Mouse (Mus musculus) heart, embryonic 16.5 days (tissue): ENCODE data around the gene Prrt2. TPM values are rescaled to one million over a fixed set of nuclear protein-coding genes. Genes with fewer than 3 reads are reported as not detected.

Experiments
- ATAC-seq: fragments of 200-750 bp; cut with Nextera tagmentation; replicated peaks from 2 replicates; pipeline ENCODE4 v1.8.0; 2017; ENCODE audit warnings: moderate number of reproducible peaks; ENCODE audit not compliant: insufficient read depth, low FRiP score; ENCODE audit errors: extremely low read depth
- H3K27ac ChIP-seq: fragments of 300-500 bp; sonication (generic); 2 replicates; pipeline ENCODE4 v1.5.1; 2014; ENCODE audit warnings: mild to moderate bottlenecking, low read length, control low read depth, moderate library complexity
- H3K27me3 ChIP-seq: fragments of 300-500 bp; sonication (generic); 2 replicates; pipeline ENCODE4 v1.6.1; 2014; ENCODE audit warnings: low read length, mixed read lengths; ENCODE audit not compliant: control insufficient read depth, insufficient read depth
- H3K36me3 ChIP-seq: fragments of 300-500 bp; sonication (generic); 2 replicates; pipeline ENCODE4 v1.6.1; 2014; ENCODE audit not compliant: control insufficient read depth, insufficient read depth
- H3K4me1 ChIP-seq: fragments of 300-500 bp; sonication (generic); 2 replicates; pipeline ENCODE4 v1.6.1; 2014; ENCODE audit warnings: low read length, mixed read lengths; ENCODE audit not compliant: control insufficient read depth, insufficient read depth
- H3K4me2 ChIP-seq: fragments of 300-500 bp; sonication (generic); 2 replicates; pipeline ENCODE4 v1.6.1; 2014; ENCODE audit warnings: low read depth, mild to moderate bottlenecking, control low read depth, low read length
- H3K4me3 ChIP-seq: fragments of 300-500 bp; sonication (generic); 2 replicates; pipeline ENCODE4 v1.5.1; 2014; ENCODE audit warnings: mild to moderate bottlenecking, control low read depth, low read length
- H3K9ac ChIP-seq: fragments of 300-500 bp; sonication (generic); 2 replicates; pipeline ENCODE4 v1.6.1; 2014; ENCODE audit warnings: low read length, control low read depth
- H3K9me3 ChIP-seq: fragments of 300-500 bp; sonication (generic); replicated peaks from 2 replicates; pipeline ENCODE4 v1.6.1; 2016; ENCODE audit warnings: low read length; ENCODE audit not compliant: control insufficient read depth
- WGBS: fragments of 180-500 bp; shearing (Covaris S2); extraction: QIAGEN DNeasy Blood & Tissue Kit; methylation state at CpG from one replicate; pipeline ENCODE4 v1.1.7; 2014; 5-methylcytosine and 5-hydroxymethylcytosine counted together
- microRNA-seq: library from miRNA; unstranded; fragments of <30 nt; microRNA quantifications from one replicate; pipeline ENCODE4, GENCODE M21; 2017
- polyA plus RNA-seq: library from polyadenylated mRNA; unstranded; fragments of >200 nt; fragmentation: Nextera tagmentation; extraction: Ambion mirVana; gene quantifications from 2 replicates; pipeline ENCODE4 v1.2.1, GENCODE M21; 2015

Gene Prrt2
- polyA plus RNA-seq, 1 experiment from 2014 or later, result 1.6 TPM

GRCm38 (mm10) chr7:126975950-126976866 lies 44.8 kb downstream of the Prrt2 start, which contains the start of gene Cdiptos:
TSS of gene Cdiptos (minus strand) at chr7:126976098.
- Histone ChIP-seq H3K4me2 (peak within 1 kb of the TSS; percentile 89), H3K9me3 (no peaks in the 10 kb centered on the region), H3K27me3 (no peaks in the 10 kb centered on the region), H3K27ac (peak within 1 kb of the TSS; percentile 97), H3K4me3 (peak within 1 kb of the TSS; percentile 100), H3K9ac (peak within 1 kb of the TSS; percentile 100), H3K36me3 (peaks cover 27% of the 10 kb centered on the region), H3K4me1 (peaks cover 11% of the 10 kb centered on the region)
- peak; percentile 94 for ATAC-seq
- under 1% methylated on average over 55 of the region's 55 CpGs for WGBS

DNA sequence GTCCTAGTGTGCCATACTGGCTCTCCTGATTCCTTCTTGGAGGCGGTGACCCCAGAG lies 45.3 kb downstream of the Prrt2 start, which contains the start of gene Cdipt:
Gene Cdipt, plus strand, starts transcription at position 22 of the 57 bp plus-strand sequence.
- no peaks in the 10 kb centered on the region for H3K27me3 ChIP-seq
- peak within 1 kb of the TSS; percentile 97 for H3K27ac ChIP-seq
- H3K9ac ChIP-seq, result peak within 1 kb of the TSS; percentile 100
- peak within 1 kb of the TSS; percentile 89 for H3K4me2 ChIP-seq
- 0% methylated on average over 1 of the region's 1 CpGs for WGBS
- peaks cover 11% of the 10 kb centered on the region for H3K4me1 ChIP-seq
- H3K9me3 ChIP-seq, result no peaks in the 10 kb centered on the region
- peak within 1 kb of the TSS; percentile 100 for H3K4me3 ChIP-seq
- H3K36me3 ChIP-seq, result peaks cover 24% of the 10 kb centered on the region
- ATAC-seq, result no peak

- WGBS, result 4% methylated on average over 8 of the region's 8 CpGs
- H3K4me1 ChIP-seq, result peaks cover 11% of the 10 kb centered on the region
- peaks cover 24% of the 10 kb centered on the region for H3K36me3 ChIP-seq
- H3K9ac ChIP-seq, result peak overlapping the region; percentile 63
- no peak for ATAC-seq
- H3K9me3 ChIP-seq, result no peaks in the 10 kb centered on the region
- peak overlapping the region; percentile 100 for H3K4me3 ChIP-seq
- peak overlapping the region; percentile 89 for H3K4me2 ChIP-seq
- H3K27ac ChIP-seq, result peak overlapping the region; percentile 97
- H3K27me3 ChIP-seq, result no peaks in the 10 kb centered on the region
Measured at GRCm38 (mm10) chr7:126975493-126975892, 45.5 kb downstream of the Prrt2 start.

Small RNAs within 50 kb of the gene (microRNA-seq; reads per million reads assigned to microRNA genes)
- gene Gm44343, result not detected

Other genes with a start within 250 kb of the Prrt2 start
- 80.8 and 84.6 TPM in 2 replicates for gene Ypel3, start 244.3 kb downstream of the Prrt2 start, polyA plus RNA-seq
- 0.09 and 0.58 TPM in 2 replicates for gene Tbx6, start 239.7 kb downstream of the Prrt2 start, polyA plus RNA-seq
- 133 and 159 TPM in 2 replicates for gene Ppp4c, start 228.7 kb downstream of the Prrt2 start, polyA plus RNA-seq
- 0.86 and 1.4 TPM in 2 replicates for gene Fam57b, start 223.5 kb downstream of the Prrt2 start, polyA plus RNA-seq
- gene 4930451I11Rik, start 189.6 kb downstream of the Prrt2 start, polyA plus RNA-seq, result not detected in 2 replicates
- gene Doc2a, start 173.8 kb downstream of the Prrt2 start, polyA plus RNA-seq, result not detected in 2 replicates
- gene Hirip3, start 159.2 kb downstream of the Prrt2 start, polyA plus RNA-seq, result 19.8 and 22.2 TPM in 2 replicates
- 50.5 and 52.0 TPM in 2 replicates for gene Ino80e, start 158.8 kb downstream of the Prrt2 start, polyA plus RNA-seq
- 31.1 and 35.4 TPM in 2 replicates for gene Taok2, start 136.5 kb downstream of the Prrt2 start, polyA plus RNA-seq
- 19.6 and 22.5 TPM in 2 replicates for gene Tmem219, start 98.3 kb downstream of the Prrt2 start, polyA plus RNA-seq
- gene Kctd13, start 92.3 kb downstream of the Prrt2 start, polyA plus RNA-seq, result 13.3 TPM in 2 replicates
- gene Asphd1, start 71.6 kb downstream of the Prrt2 start, polyA plus RNA-seq, result not detected in 2 replicates
- gene Sez6l2, start 70.6 kb downstream of the Prrt2 start, polyA plus RNA-seq, result 0.53 and 1.0 TPM in 2 replicates
- 85.1 and 89.4 TPM in 2 replicates for gene Cdipt, start 45.3 kb downstream of the Prrt2 start, polyA plus RNA-seq
- gene Cdiptos, start 45.1 kb downstream of the Prrt2 start, polyA plus RNA-seq, result 1.2 and 1.6 TPM in 2 replicates
- 15.9 and 20.6 TPM in 2 replicates for gene Mvp, start 6.6 kb downstream of the Prrt2 start, polyA plus RNA-seq
- gene Pagr1b, start 4.7 kb downstream of the Prrt2 start, polyA plus RNA-seq, result 0.75 TPM in 1 of 2 replicates, not detected in the other
- 61.0 and 78.5 TPM in 2 replicates for gene Pagr1a, start 3.9 kb downstream of the Prrt2 start, polyA plus RNA-seq
- gene Gm42742, start 114 bp downstream of the Prrt2 start, polyA plus RNA-seq, result 15.4 and 38.5 TPM in 2 replicates
- gene Maz, start 5.8 kb upstream of the Prrt2 start, polyA plus RNA-seq, result 31.5 and 34.1 TPM in 2 replicates
- 80.4 and 81.6 TPM in 2 replicates for gene Kif22, start 21.3 kb upstream of the Prrt2 start, polyA plus RNA-seq
- gene Zg16, start 66.1 kb upstream of the Prrt2 start, polyA plus RNA-seq, result 18.3 TPM in 1 of 2 replicates, not detected in the other
- 4.9 and 8.4 TPM in 2 replicates for gene AI467606, start 70.1 kb upstream of the Prrt2 start, polyA plus RNA-seq
- gene Qprt, start 101.0 kb upstream of the Prrt2 start, polyA plus RNA-seq, result 2.1 and 2.6 TPM in 2 replicates
- gene Spn, start 116.6 kb upstream of the Prrt2 start, polyA plus RNA-seq, result 1.2 and 2.6 TPM in 2 replicates
- 42.2 and 44.4 TPM in 2 replicates for gene Cd2bp2, start 174.8 kb upstream of the Prrt2 start, polyA plus RNA-seq
- gene Tbc1d10b, start 187.3 kb upstream of the Prrt2 start, polyA plus RNA-seq, result 15.2 and 22.3 TPM in 2 replicates
- 16.2 and 31.6 TPM in 2 replicates for gene Mylpf, start 187.7 kb upstream of the Prrt2 start, polyA plus RNA-seq
- gene Zfp553, start 211.8 kb upstream of the Prrt2 start, polyA plus RNA-seq, result 21.0 and 21.9 TPM in 2 replicates
- gene Sept1, start 211.9 kb upstream of the Prrt2 start, polyA plus RNA-seq, result 35.1 and 57.5 TPM in 2 replicates
- 38.0 and 39.6 TPM in 2 replicates for gene Zfp771, start 223.1 kb upstream of the Prrt2 start, polyA plus RNA-seq
- gene Dctpp1, start 239.5 kb upstream of the Prrt2 start, polyA plus RNA-seq, result 129 and 142 TPM in 2 replicates